Mouse (Mus musculus): ENCODE measurements around the gene Dnmt1.

The Dnmt1 gene

DNA sequence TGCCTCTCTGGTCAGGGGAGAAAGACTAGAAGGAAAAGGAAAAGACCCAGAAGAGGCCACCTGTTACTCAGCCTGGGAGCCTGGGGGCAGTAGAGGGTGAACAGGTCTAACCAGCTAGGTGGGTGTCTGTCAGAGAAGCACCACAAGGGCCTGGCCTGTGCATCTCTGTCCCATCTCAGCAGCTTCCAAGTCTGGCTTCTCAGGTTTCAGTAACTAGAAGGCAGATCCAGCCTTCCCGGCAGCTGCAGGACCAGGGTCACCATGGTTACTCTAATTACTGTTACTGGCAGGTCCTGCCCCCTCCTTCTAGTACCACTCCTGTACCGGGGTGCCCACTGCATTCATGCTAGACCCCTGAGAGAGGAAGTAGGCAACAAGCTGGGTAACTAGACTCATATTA lies 15.8 kb downstream of the Dnmt1 start:
- DNase-seq (ENCODE audit: low read depth, low spot score), result peak; percentile 45

DNA sequence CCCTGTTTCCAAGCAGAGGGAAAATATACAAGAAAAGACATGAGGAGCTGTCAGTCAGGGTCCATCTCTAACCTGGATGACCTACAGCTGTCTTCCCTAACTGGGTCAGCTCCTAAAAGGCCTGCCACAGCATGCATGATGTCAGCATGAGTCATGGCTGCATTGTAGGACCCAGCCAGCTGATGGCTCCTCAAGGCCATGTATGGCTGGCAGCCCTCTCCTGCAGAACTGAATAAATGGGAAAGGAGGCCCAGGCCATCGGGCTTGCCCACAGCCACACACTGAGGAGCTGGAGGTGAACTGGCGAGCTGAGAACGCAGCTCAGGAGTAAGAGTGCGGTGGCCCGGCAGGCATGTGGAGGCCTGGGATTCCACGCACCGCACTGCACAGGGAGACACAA lies 16.3 kb downstream of the Dnmt1 start:
- DNase-seq (ENCODE audit: low read depth, low spot score), result no peak

DNA sequence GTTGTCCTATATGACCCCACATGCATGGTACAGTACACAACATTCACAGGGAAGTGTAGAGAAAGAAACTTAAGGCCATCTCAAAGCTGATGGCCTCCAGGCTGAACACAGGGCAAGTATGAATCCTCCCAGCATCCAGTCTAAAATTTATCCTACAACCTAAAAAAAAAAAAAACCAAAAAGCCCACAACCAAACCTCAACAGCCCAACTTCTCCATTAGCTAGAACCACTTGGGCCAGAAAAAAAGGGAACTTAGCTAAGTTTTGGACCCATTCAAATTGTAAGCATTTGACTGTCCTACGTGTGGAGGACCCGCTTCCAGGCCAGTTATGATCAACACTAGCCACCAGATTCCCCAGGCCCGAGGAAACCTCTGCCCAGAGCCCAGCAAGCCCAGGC lies 36.4 kb downstream of the Dnmt1 start:
- DNase-seq (ENCODE audit: low read depth, low spot score), result no peak

DNA sequence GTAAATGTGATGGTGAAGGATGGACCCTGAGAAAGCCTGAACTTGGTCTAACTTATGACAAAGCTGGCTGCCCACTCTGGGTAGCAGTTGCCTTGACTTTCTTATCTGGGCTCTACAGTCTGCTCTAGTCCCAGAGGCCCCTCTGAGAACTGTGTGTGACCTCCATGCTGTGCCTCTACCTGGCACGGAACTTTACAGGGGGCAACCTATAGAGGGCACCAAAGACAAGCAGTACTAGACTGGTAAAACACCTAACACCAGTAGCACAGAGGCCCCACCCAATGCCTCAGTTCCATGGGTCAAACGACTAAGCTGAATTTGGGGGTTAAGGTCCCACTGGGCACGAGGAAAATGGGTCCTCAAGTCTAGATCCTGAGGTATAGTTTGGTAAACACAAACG lies 43.5 kb downstream of the Dnmt1 start:
- DNase-seq (ENCODE audit: low read depth, low spot score), result no peak

DNA sequence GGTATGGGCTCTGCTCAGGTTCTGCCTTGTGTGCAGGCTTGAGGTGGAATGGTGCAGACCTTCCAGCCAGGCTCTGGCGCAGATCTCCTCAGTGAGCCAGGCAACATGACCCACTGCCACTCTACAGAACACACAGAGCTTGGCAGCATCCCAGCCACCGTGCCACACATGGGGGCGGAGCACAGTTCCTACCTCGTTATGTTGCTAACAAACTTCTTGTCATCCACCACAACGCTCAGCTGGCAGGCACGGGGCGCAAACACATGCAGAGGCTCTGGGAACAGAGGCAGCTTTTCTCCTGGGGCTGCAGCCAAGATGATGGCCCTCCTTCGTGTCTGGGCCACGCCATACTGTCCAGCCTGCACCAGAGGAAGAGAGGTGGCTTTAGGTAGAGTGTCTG lies 49.7 kb downstream of the Dnmt1 start:
- DNase-seq (ENCODE audit: low read depth, low spot score), result no peak

DNA sequence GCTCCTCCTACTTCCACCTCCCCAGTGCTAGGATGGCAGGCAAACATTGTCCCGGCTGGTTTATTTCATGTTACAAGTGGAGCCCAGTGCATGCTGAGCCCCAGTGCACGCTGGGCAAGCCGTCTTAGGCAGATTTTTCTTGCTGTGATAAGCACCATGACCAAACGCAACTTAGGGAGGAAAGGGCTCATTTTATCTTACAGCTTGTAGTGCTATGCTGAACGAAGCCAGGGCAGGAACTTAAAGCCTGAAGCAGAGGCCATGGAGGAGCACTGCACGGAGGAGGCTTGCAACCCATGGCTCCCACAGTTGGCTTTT lies 57.6 kb downstream of the Dnmt1 start:
- DNase-seq (ENCODE audit: low read depth, low spot score), result no peak

DNA sequence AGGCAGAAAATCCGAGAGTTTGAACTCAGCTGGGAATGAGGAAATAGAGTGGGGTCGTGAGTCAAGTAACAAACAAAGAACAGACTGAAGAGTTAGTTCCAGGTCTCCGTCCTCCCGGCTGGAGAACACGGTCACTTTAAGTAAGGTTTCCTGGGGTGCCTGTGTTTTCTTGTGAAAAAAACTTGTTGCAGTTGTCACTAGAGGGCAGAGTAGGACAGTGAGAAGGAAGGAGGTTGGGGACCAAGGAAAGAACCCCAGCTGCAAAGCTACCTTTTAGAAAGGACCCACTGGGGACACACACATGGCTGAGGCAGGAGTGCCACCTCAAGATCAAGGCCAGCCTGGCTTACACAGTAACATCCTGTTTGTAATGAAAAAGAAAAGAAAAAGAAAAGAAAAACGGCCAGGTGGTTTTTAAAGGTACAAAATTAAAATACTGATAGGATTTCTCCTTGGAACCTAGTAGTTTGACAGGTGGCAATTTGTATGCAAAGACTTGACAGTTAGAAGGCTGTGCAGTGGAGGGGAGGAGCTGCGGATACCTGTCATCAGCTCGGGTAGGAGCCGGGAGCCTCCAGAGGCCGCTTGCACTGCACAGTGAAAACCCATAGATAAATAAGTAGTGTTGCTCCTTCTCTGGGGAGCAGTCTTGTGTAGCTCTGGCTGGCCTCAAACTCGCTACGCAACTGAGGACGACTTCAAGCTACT lies 58.1 kb downstream of the Dnmt1 start:
- peak; percentile 49 for DNase-seq (ENCODE audit: low read depth, low spot score)

DNA sequence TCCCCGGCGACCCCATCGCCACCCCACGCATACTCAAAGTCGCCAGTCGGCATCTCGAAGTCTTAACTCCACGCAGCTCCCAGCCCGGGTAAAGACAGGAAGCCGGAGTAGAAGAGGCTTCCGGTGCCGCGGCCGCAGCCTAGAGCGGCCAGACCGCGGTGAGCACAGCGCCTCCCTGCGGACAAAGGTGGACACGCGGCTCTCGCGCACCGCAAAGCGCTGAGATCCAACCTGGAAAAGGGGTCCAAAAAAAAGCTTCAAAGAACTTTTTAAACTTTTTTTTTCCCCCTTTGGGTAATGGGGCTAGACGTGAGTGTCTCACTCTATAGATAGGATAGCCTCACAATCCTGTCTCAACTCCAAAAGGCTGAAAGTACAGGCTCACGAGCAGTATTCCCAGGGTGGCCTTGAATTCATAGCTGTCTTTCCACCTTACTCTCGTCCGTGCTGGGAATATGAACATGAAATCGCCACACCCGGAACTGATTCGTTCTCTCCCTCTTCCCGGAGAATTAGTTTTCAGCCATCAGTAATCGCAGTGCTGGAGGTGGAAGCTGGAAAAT lies 61.1 kb downstream of the Dnmt1 start, which contains the start of gene Eif3g:
TSS of gene Eif3g (minus strand) at position 113 of the 563 bp plus-strand sequence.
- peak; percentile 89 for DNase-seq (ENCODE audit: low read depth, low spot score)

DNA sequence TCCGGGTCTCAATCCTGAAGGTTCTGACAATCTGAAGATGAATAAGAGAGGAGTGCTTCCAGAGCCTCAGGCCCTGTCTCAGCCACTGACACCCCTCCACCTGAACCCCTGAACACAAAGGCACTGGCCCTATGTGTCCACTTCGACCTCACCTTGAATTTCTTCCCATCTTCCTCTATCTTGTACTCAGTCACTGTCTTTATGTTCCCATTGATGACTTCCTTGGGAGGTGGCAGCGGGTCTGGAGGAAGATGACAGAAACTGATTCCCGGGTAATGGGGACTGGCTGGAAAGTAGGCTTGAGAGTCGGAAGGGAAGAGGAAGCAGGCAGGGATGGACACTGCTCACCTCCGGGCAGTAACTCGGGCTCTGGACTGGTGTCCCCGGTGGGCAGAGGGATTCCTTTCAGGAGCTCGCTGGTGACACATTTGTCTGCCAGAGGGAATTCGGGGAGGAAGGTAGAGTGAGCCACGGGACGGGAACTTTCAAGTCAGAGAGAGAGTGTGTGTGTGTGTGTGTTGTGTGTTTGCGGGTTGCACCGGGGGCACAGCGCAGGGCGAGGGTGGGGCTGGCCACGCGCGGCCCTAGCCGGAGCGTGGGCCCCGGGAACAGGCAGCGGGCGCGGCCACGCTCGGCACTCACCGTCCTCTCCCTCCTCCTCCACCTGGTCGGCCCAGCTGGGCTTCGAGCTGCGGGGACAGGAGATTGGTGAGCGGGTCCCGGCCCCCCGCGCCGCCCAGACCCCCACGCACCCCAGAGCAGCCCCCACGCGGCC lies 61.8 kb downstream of the Dnmt1 start:
- no peak for DNase-seq (ENCODE audit: low read depth, low spot score)

DNA sequence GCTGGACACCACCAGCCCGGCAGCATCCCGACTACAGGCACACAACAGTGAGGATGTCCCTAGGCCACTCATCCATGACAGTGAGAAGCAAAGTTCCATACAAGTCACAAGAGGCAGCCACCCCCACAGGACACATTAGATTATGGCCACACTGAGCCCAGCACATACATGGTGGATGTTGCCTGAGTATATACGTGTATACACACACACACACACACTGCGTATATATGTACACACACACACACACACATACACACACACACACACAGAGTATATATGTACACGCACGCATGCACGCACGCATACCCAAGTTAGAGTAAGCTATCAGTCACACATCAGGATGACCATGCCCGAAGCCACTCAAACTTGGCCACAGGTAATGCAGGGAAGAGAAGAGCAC lies 64.3 kb downstream of the Dnmt1 start:
- no peak for DNase-seq (ENCODE audit: low read depth, low spot score)

DNA sequence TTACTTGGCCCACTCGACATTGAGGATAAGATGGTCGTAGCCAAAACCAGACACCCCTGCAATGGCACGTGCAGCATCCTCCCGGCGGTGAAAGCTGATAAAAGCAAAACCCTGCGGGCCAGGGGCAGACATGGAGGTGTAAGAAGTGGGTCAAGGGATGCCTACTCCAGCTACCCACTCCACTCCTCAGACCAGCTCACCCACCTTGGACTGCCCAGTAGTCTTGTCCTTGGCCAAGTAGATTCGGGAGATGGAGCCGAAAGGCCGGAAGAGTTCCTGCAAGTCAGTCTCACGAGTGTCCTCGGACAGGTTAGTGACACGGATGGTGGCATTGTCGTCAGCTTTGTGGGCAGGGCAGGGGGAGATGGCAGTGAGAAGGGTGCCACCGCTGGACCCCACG lies 65.1 kb downstream of the Dnmt1 start:
- no peak for DNase-seq (ENCODE audit: low read depth, low spot score)

DNA sequence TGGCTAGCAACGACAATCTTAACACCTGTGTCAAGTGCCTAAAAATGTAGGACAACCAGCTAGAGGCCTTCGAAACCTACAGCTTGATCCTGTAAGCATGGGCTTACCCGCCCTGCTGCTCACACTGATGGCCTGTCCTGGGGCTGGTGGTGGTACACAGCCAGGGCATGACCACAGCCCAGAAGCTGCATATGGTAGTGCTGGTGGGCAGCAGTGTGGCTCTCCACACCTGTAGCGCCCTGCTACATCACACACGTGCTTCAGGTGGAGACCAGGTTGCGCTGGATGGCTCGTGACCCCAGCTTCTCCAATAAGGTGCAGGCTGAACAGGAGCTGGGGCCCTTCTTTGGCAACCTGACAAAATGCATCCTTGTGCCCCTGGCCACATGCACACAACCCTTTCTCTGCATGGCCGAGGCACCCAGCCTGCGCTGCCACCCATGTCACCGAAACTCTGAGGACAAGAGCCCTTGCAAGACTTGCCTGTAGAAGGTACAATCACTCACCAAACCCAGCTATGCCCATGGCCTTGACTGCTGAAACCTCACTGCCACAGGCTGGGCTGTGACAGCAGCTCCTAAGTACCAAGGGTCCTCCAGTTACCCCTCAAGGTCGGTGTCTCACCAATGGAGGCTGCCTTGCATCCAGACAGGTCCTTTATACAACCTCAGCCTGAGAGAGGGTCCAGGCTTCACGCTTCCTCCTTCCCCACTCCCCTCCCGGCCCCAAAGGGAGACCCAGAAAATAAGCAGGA lies 65.9 kb downstream of the Dnmt1 start:
- no peak for DNase-seq (ENCODE audit: low read depth, low spot score)

DNA sequence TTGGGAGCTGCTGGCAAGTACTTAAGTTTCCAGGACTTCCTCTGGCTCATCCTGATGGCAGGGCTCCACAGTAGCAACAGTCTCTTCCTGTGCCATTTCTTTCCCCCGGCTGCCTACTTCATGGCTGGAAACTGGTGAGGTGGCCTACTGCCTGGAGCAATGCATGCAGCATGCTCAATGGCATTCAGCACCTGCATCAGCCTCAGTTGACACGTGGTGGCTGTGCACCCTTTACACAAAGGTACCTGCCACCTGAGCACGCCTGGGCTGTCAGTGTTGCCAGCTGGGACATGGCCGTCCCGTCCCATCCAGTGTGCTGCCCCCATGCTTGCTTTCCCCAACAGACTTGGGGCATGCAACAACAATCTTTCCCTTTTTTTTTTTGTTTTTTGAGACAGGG lies 66.6 kb downstream of the Dnmt1 start:
- no peak for DNase-seq (ENCODE audit: low read depth, low spot score)

DNA sequence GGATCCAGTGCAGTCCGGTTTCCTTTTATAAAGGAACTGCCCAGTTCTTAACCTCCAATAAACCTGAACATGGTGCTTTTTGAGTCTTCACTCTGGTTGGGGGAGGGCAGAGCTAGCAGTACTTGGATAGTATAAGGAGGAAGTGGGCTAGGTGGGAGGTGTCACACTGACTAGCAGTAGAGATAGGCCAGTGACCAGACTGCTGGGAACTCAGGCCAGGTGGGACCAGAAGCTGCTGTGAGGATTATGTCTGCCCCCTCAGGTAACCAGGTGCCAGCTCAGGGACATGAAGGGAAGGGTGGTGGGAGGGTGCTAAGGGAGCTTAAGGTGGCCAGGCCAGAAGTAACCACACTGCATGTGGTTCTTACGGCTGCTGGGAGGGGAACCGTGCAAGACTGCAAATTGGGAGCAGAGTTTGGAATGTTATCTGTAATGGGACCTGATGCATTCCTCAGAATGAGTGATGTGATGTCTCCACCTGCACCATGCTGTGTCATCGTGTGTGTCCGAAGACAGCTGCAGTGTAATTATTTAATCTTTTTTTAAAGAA lies 67.5 kb downstream of the Dnmt1 start:
- DNase-seq (ENCODE audit: low read depth, low spot score), result no peak

DNA sequence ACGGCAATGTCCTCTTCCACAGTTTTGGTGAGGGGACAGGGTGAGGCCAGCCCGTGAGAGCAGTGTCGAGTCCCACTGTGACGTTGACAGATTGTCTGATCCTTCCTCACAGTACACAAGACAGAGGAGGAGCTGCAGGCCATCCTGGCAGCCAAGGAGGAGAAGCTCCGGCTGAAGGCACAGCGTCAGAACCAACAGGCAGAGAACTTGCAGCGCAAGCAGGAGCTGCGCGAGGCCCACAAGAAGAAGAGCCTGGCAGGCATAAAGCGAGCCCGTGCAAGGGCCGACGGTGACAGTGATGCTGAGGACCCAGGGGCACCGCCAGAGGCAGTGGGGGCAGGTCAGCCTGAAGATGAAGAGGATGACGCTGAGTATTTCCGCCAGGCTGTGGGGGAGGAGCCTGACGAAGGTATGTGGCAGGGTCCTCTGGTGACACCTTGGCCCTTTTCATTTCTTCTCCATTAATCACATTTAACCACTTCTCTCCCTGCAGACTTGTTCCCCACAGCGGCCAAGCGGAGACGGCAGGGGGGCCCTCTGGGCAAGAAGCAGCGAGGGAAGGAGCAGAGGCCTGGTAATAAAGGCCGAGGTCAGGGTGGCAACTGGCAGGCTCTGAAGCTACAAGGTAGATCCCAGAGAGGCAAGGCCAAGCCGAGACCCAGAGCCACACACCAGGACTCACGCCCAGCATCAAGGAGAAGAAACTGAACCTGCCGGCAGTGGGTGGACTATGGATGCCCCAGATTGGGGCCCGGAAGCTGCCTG lies 68.2 kb downstream of the Dnmt1 start:
- no peak for DNase-seq (ENCODE audit: low read depth, low spot score)

DNA sequence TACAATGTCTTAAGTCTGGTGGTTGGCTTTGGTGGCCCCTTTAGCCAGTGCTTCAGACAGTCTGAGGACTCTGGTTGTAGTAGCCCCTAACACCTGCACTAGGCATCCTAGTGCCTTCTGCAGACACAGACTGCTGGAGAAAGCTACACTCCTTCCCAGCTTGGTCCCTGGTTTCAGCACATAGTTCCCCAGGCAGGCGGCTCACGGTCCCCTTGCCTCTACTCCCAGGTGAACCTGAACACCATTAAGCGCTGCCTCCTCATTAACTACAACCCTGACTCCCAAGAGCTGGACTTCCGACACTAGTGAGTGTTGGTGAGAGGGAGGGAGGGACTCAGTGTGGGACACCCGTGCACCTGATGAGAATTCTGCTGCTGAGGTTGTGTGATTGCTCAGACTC lies 69.3 kb downstream of the Dnmt1 start:
- DNase-seq (ENCODE audit: low read depth, low spot score), result no peak

DNA sequence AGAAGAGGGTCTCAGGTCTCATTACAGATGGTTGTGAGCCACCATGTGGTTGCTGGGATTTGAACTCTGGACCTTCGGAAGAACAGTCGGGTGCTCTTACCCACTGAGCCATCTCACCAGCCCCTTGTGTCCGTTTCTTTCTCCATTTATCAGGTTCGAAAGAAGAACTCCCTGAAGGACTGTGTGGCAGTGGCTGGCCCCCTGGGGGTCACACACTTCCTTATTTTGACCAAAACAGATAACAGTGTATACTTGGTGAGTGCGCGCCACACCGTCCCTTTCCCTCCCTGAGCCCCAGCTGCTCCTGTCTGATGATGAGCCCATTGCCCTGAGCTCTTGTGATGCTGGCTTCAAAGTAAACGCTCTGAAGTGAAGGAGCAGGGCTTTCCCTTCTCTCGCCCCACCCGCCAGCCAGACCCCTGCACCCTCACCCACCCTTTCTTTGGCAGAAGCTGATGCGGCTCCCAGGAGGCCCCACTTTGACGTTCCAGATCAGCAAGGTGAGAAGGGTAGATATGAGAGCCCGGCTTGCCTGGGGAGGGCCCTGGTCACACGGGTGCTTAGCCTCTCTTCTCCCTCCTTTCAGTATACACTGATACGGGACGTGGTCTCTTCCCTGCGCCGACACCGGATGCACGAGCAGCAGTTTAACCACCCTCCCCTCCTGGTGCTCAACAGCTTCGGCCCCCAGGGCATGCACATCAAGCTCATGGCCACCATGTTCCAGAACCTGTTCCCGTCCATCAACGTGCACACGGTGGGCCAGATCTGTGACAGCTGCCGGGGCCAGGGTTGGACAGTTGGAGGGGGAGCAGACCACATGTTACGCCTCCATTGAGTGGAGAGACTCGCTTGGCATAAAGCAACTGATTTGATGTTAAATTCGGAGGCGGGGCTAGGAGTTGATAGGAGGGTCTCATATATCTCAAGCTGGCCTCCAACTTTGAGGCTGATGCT lies 70.2 kb downstream of the Dnmt1 start:
- no peak for DNase-seq (ENCODE audit: low read depth, low spot score)

DNA sequence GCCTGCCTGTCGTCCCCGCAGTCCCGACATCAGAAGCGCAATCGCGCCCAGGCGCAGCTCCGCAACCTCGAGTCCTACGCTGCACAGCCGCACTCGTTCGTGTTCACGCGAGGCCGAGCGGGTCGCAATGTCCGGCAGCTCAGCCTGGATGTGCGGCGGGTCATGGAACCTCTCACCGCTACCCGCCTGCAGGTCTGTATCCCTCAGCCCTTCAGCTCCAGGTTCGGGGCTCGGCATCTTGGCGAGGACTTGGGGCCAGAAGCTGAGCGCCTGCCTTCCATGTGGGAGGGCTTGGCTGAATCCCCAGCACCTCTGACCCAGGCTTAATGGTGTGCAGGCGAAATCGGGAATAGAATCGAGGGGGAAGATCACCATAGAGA lies 71.3 kb downstream of the Dnmt1 start:
- DNase-seq (ENCODE audit: low read depth, low spot score), result no peak

DNA sequence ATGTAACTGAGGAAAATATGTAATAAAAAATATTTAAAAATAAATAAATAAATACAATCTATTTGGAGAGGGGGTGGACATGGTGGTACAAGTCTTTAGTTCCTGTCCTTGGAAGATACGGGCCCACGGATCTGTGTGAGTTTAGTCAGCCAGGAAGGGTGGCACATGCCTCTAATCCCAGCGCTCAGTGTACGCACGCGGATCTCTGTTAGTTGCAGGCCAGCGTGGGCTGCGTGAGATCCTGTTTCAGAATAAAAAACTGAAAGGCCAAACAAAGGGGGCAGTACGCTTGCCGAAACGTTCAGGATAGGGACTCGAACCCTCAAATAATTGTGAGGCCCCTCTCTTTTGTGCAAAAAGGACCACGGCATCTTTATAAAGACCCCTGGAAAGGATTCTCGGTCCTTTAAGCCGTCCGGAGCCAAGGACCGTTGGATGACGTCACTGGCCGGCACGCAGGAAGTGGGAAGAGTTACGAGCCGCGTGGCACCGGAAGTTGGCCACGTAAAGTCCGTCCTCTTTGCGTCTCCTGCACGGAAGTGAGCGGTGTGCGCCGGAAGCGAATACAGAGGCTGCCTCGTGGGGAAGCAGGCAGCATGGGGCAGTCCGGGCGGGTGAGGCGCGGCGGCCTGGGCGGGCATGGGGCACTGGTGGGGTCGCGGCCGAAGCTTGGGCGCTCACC lies 71.8 kb downstream of the Dnmt1 start, which contains the start of gene Ppan:
TSS of gene Ppan (plus strand) at position 472 of the 682 bp plus-strand sequence.
- DNase-seq (ENCODE audit: low read depth, low spot score), result peak; percentile 97

DNA sequence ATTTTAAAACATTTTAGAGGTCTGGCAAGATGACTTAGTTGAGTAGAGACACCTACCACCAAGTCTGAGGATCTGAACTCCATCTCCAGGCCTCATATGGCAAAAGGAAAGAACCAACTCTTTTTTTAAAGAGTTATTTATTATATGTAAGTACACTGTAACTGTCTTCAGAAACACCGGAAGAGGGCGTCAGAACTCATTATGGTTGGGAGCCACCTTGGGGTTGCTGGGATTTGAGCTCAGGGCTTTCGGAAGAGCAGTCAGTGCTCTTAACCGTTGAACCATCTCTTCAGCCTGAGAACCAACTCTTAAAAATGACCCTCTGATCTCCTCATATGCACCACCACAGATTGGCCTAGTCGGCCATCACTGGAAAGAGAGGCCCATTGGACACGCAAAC lies 72.5 kb downstream of the Dnmt1 start:
- no peak for DNase-seq (ENCODE audit: low read depth, low spot score)

Measured in mesoderm, embryonic 11.5 days (tissue).